Mouse (Mus musculus): ENCODE measurements at regions not wholly inside any gene's neighbourhood (a gene's known extent, or its start where the extent isn't known, plus 50 kb on each side); places are given as distances from the start of the nearest gene placed in this dataset.

DNA sequence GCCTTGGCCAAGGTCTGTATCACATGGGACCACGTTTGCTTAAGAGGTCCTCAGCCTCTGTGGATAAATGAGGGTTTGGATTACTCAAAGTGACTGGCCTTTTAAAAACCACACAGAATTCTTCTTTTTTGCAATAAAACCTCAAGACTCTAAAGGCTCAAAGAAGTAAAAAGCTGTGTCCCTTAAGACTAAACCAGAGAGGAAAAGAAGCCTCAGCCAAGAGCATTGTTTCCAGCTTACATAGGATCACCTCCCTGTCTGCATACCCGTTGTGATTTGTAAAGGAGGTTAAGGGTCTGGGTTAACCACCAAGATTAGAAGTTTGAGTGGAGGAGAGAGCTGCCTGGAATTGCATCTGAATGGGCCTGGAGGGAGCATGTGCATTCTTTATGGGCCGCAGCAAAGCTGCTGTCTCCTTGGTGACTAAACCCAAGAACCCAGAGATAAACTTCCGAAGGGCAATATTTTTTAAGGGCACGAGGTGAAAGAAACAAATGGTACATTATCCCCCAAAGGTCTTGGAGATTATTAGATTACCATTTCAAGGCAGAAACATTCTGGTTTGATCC, 297.4 kb downstream of the Cxcl12 start:
- ATAC-seq (ENCODE audit: low read depth) (peak; percentile 41), DNase-seq (ENCODE audit: low spot score) (peak; percentile 71)
- Histone ChIP-seq H3K27ac (replicated peaks; ENCODE audit: low read depth, low read length) (no peak overlapping the region), H3K36me3 (ENCODE audit: control insufficient read depth, insufficient read depth, low read length) (no peaks in the 10 kb centered on the region), H3K4me2 (ENCODE audit: low read depth, low read length) (no peak overlapping the region), H3K4me3 (ENCODE audit: low read depth, low read length) (no peak overlapping the region), H3K27me3 (replicated peaks; ENCODE audit: control insufficient read depth, insufficient read depth, low read length) (no peaks in the 10 kb centered on the region), H3K9me3 (ENCODE audit: control insufficient read depth, low read length) (no peaks in the 10 kb centered on the region), H3K9ac (ENCODE audit: low read depth, low read length) (no peak overlapping the region), H3K4me1 (ENCODE audit: control insufficient read depth, insufficient read depth, low read length) (peaks cover 5% of the 10 kb centered on the region)
- WGBS = 46% methylated on average over 5 of the region's 5 CpGs

DNA sequence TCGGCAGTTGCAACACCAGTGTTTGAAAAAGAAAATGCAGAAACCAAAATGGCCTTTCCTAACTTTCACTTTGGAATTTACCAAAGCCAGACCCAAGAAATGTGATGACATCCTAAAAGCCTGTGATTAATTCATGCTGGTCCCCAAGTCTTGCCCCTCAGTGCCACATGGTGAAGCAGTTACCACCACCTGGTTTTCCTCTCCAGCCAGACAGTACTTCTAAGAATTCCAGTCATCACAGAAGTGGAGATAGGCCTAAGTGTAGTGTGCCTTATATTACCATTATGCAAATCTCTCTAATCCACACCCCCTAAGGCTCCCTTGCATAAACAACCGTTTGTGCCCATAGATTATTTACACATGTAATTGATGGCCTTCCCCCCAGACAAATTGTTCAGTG, 311.0 kb downstream of the Cxcl12 start:
- Histone ChIP-seq H3K4me1 (ENCODE audit: control insufficient read depth, insufficient read depth, low read length) (0 out of 2 replicates have a peak, but pooled peaks cover 6% of the 10 kb centered on the region), H3K36me3 (ENCODE audit: control insufficient read depth, insufficient read depth, low read length) (no peaks in the 10 kb centered on the region), H3K4me2 (ENCODE audit: low read depth, low read length) (no peak overlapping the region), H3K9me3 (ENCODE audit: control insufficient read depth, low read length) (no peaks in the 10 kb centered on the region), H3K27me3 (replicated peaks; ENCODE audit: control insufficient read depth, insufficient read depth, low read length) (no peaks in the 10 kb centered on the region), H3K9ac (ENCODE audit: low read depth, low read length) (no peak overlapping the region), H3K4me3 (ENCODE audit: low read depth, low read length) (no peak overlapping the region), H3K27ac (replicated peaks; ENCODE audit: low read depth, low read length) (no peak overlapping the region)
- DNase-seq (ENCODE audit: low spot score) = no peak
- WGBS = 29% methylated on average over 2 of the region's 2 CpGs
- ATAC-seq (ENCODE audit: low read depth) = no peak

DNA sequence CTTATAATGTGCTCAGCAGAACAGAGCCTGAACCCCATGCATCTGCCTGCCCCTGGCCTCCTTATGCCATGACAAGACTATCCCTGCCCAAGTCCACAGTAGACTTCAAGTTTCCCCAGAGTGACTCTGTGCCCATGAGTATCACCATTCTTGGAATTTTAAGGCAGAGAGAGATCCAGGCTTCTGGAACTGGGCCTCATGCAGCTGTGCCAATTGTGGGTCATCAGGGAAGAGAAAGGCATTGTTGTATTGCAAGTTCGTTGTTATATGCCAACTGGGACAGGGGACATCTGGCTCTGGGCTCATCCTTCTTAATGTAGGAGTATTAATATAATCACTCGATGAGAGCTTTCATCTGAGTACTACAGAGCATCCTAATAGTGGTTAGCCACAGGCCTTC, 312.1 kb downstream of the Cxcl12 start:
- Histone ChIP-seq H3K4me2 (ENCODE audit: low read depth, low read length) (no peak overlapping the region), H3K9me3 (ENCODE audit: control insufficient read depth, low read length) (no peaks in the 10 kb centered on the region), H3K4me1 (ENCODE audit: control insufficient read depth, insufficient read depth, low read length) (0 out of 2 replicates have a peak, but pooled peaks cover 6% of the 10 kb centered on the region), H3K9ac (ENCODE audit: low read depth, low read length) (no peak overlapping the region), H3K27me3 (replicated peaks; ENCODE audit: control insufficient read depth, insufficient read depth, low read length) (no peaks in the 10 kb centered on the region), H3K27ac (replicated peaks; ENCODE audit: low read depth, low read length) (no peak overlapping the region), H3K36me3 (ENCODE audit: control insufficient read depth, insufficient read depth, low read length) (no peaks in the 10 kb centered on the region), H3K4me3 (ENCODE audit: low read depth, low read length) (no peak overlapping the region)
- 73% methylated on average over 2 of the region's 2 CpGs for WGBS
- DNase-seq (ENCODE audit: low spot score) = no peak
- ATAC-seq (ENCODE audit: low read depth) = no peak

DNA sequence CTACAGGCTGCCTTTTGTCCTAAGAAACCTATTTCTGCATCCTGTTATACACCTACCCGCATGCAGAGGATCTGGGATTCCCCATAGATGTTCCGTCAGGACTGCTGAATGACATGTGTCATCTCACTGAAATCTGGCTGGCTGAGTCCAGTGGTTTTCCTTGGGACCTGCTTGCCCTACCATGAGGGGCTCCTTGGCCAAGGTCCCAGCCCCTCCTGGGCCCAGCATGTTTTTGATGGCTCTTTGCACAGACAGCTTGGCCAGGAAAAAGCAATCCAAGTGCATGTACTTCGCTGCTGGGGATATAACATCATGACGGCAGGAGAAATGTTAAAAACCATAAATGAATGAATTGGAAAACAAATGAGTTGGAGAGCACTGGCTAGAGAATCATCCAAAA, 320.8 kb downstream of the Cxcl12 start:
- Histone ChIP-seq H3K9me3 (ENCODE audit: control insufficient read depth, low read length) (no peaks in the 10 kb centered on the region), H3K4me3 (ENCODE audit: low read depth, low read length) (no peak overlapping the region), H3K27me3 (replicated peaks; ENCODE audit: control insufficient read depth, insufficient read depth, low read length) (no peaks in the 10 kb centered on the region), H3K9ac (ENCODE audit: low read depth, low read length) (no peak overlapping the region), H3K27ac (replicated peaks; ENCODE audit: low read depth, low read length) (no peak overlapping the region), H3K4me2 (ENCODE audit: low read depth, low read length) (no peak overlapping the region), H3K36me3 (ENCODE audit: control insufficient read depth, insufficient read depth, low read length) (no peaks in the 10 kb centered on the region), H3K4me1 (ENCODE audit: control insufficient read depth, insufficient read depth, low read length) (no peaks in the 10 kb centered on the region)
- WGBS = 86% methylated on average over 4 of the region's 4 CpGs
- DNase-seq (ENCODE audit: low spot score) = no peak
- no peak for ATAC-seq (ENCODE audit: low read depth)

DNA sequence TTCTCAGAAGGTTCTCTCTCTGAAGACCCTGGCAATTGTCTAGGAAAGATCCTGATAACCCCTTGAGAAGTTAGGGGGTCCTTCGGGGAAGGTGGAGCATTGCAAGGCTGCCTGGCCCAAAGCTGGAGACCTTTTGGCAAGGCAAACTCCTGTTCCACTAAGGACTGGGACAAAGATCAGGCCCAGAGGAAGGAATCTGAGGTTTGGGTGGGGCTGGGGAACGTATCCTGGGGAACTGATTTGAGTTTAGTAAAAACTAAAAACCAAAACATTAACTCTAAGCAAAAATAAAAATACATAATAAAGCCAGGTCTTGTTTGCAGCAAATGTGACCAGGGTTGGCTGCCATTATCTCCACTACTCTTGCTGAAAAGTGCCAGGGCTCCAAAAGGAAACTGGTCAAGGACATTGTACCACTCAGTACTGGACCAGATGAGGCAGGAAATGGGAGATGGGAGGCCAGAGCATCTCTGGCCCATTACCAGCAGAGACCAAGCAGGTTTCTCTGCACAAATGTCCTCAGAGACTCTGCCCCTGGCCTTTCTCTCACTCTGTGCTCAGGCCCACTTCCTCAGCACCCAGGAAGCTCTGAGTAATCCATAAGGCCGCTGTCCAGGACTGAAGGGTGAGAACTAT, 321.5 kb downstream of the Cxcl12 start:
- ATAC-seq (ENCODE audit: low read depth) (no peak), DNase-seq (ENCODE audit: low spot score) (no peak)
- H3K27me3 ChIP-seq (replicated peaks; ENCODE audit: control insufficient read depth, insufficient read depth, low read length) = no peaks in the 10 kb centered on the region
- no peak overlapping the region for H3K27ac ChIP-seq (replicated peaks; ENCODE audit: low read depth, low read length)
- H3K9ac ChIP-seq (ENCODE audit: low read depth, low read length) = no peak overlapping the region
- no peaks in the 10 kb centered on the region for H3K4me1 ChIP-seq (ENCODE audit: control insufficient read depth, insufficient read depth, low read length)
- H3K9me3 ChIP-seq (ENCODE audit: control insufficient read depth, low read length) = no peaks in the 10 kb centered on the region
- no peak overlapping the region for H3K4me3 ChIP-seq (ENCODE audit: low read depth, low read length)
- no peaks in the 10 kb centered on the region for H3K36me3 ChIP-seq (ENCODE audit: control insufficient read depth, insufficient read depth, low read length)
- 83% methylated on average over 3 of the region's 3 CpGs for WGBS
- H3K4me2 ChIP-seq (ENCODE audit: low read depth, low read length) = no peak overlapping the region

DNA sequence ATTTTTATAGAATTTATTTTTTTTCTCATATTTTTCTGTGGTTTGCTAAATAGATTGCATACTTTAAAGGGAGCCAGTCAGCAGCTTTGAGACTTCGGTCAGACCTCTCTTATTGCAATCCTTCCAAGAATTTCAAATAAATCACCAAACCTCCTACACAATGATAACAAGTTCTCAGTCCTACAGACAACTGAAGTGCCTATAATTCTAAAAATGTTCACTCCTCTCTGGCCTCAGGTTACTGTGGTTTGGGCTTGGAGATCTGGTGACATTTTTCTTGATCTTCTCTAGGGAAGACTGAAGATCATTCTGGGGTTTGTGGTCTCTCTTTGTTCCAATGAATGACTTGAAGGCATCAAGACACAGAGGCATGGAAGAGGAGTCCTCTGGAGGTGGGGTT, 326.6 kb downstream of the Cxcl12 start:
- ATAC-seq (ENCODE audit: low read depth) (no peak), DNase-seq (ENCODE audit: low spot score) (no peak)
- WGBS = 66% methylated on average over 1 of the region's 1 CpGs
- H3K4me3 ChIP-seq (ENCODE audit: low read depth, low read length) = no peak overlapping the region
- H3K27me3 ChIP-seq (replicated peaks; ENCODE audit: control insufficient read depth, insufficient read depth, low read length) = no peaks in the 10 kb centered on the region
- H3K9me3 ChIP-seq (ENCODE audit: control insufficient read depth, low read length) = no peaks in the 10 kb centered on the region
- no peak overlapping the region for H3K27ac ChIP-seq (replicated peaks; ENCODE audit: low read depth, low read length)
- no peak overlapping the region for H3K4me2 ChIP-seq (ENCODE audit: low read depth, low read length)
- no peaks in the 10 kb centered on the region for H3K4me1 ChIP-seq (ENCODE audit: control insufficient read depth, insufficient read depth, low read length)
- H3K36me3 ChIP-seq (ENCODE audit: control insufficient read depth, insufficient read depth, low read length) = no peaks in the 10 kb centered on the region
- no peak overlapping the region for H3K9ac ChIP-seq (ENCODE audit: low read depth, low read length)

DNA sequence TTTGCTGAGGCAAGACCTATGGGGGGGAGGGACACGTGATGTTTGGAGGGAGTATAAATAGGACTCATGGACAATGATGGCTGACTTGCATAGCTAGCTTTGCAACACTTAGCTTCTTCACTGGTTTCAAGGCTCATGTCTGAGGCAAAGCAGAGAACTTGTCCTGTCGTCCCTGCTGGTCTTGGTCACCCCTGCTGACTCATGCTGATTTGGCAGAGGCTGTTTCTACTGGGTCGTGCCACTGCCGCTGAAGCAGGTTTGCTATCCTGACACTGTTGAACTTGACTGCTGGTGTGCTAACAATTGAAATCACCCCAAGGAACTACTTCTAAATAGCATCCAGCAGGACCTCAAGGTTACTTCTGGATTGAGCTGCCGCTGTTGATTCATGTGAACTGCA, 329.0 kb downstream of the Cxcl12 start:
- no peak overlapping the region for H3K4me3 ChIP-seq (ENCODE audit: low read depth, low read length)
- no peaks in the 10 kb centered on the region for H3K4me1 ChIP-seq (ENCODE audit: control insufficient read depth, insufficient read depth, low read length)
- 78% methylated on average over 5 of the region's 5 CpGs for WGBS
- ATAC-seq (ENCODE audit: low read depth) (no peak), DNase-seq (ENCODE audit: low spot score) (no peak)
- H3K9me3 ChIP-seq (ENCODE audit: control insufficient read depth, low read length) = no peaks in the 10 kb centered on the region
- H3K27me3 ChIP-seq (replicated peaks; ENCODE audit: control insufficient read depth, insufficient read depth, low read length) = no peaks in the 10 kb centered on the region
- no peak overlapping the region for H3K4me2 ChIP-seq (ENCODE audit: low read depth, low read length)
- H3K27ac ChIP-seq (replicated peaks; ENCODE audit: low read depth, low read length) = no peak overlapping the region
- H3K36me3 ChIP-seq (ENCODE audit: control insufficient read depth, insufficient read depth, low read length) = no peaks in the 10 kb centered on the region
- no peak overlapping the region for H3K9ac ChIP-seq (ENCODE audit: low read depth, low read length)

DNA sequence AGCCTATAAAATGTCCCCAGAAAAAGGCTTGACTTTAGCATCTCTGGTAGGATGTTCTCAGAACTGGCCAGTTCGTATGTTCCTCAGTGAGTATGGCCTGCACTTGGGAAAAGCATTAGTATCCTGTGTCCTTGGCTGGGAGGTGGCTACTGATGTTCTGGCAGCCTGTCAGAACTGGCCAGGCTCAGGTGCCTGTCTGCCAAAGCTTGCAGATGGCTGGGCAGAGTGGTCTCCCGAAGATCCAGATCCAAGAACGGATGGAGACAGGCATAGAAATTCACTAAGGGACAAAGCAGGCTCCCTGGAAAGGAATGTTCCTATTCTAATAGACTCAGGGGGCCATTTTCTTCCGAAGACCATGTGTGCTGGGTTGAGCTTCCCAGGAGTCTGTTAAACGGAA, 329.6 kb downstream of the Cxcl12 start:
- H3K4me1 ChIP-seq (ENCODE audit: control insufficient read depth, insufficient read depth, low read length) = no peaks in the 10 kb centered on the region
- H3K27ac ChIP-seq (replicated peaks; ENCODE audit: low read depth, low read length) = no peak overlapping the region
- H3K4me2 ChIP-seq (ENCODE audit: low read depth, low read length) = no peak overlapping the region
- no peak overlapping the region for H3K9ac ChIP-seq (ENCODE audit: low read depth, low read length)
- H3K27me3 ChIP-seq (replicated peaks; ENCODE audit: control insufficient read depth, insufficient read depth, low read length) = no peaks in the 10 kb centered on the region
- 81% methylated on average over 5 of the region's 5 CpGs for WGBS
- no peak overlapping the region for H3K4me3 ChIP-seq (ENCODE audit: low read depth, low read length)
- no peaks in the 10 kb centered on the region for H3K9me3 ChIP-seq (ENCODE audit: control insufficient read depth, low read length)
- ATAC-seq (ENCODE audit: low read depth) = no peak
- no peak for DNase-seq (ENCODE audit: low spot score)
- H3K36me3 ChIP-seq (ENCODE audit: control insufficient read depth, insufficient read depth, low read length) = no peaks in the 10 kb centered on the region

DNA sequence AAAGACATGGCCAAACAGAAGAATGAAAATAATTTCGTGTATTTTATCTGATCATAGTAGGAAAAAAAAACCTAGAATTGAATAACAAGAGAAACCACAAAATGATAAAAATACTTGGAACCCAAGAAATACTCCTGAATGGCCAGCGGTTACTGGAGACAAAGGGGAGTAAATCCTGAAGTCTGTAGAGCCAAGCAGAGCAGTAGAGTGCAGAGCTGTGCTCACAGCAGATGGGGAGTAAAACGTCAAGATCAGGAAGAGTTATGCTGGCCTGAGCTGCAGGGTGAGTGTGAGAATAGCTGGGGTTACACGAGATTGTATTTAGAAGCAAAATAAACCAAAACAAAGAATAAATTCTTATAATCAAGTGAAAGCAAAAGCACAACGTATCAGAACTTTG, 334.0 kb downstream of the Cxcl12 start:
- Histone ChIP-seq H3K9me3 (ENCODE audit: control insufficient read depth, low read length) (no peaks in the 10 kb centered on the region), H3K4me2 (ENCODE audit: low read depth, low read length) (no peak overlapping the region), H3K36me3 (ENCODE audit: control insufficient read depth, insufficient read depth, low read length) (no peaks in the 10 kb centered on the region), H3K27ac (replicated peaks; ENCODE audit: low read depth, low read length) (no peak overlapping the region), H3K27me3 (replicated peaks; ENCODE audit: control insufficient read depth, insufficient read depth, low read length) (no peaks in the 10 kb centered on the region), H3K9ac (ENCODE audit: low read depth, low read length) (no peak overlapping the region), H3K4me1 (ENCODE audit: control insufficient read depth, insufficient read depth, low read length) (no peaks in the 10 kb centered on the region), H3K4me3 (ENCODE audit: low read depth, low read length) (no peak overlapping the region)
- ATAC-seq (ENCODE audit: low read depth) = no peak
- 55% methylated on average over 5 of the region's 5 CpGs for WGBS
- DNase-seq (ENCODE audit: low spot score) = no peak
